Mouse (Mus musculus): ENCODE measurements around the gene Fam117b. TPM values are rescaled to one million over a fixed set of nuclear protein-coding genes. Genes with fewer than 3 reads are reported as not detected.

Fam117b gene
- total and polyA plus RNA-seq, 3 experiments, result 5.2 to 24.6 (median 10.6) TPM

DNA sequence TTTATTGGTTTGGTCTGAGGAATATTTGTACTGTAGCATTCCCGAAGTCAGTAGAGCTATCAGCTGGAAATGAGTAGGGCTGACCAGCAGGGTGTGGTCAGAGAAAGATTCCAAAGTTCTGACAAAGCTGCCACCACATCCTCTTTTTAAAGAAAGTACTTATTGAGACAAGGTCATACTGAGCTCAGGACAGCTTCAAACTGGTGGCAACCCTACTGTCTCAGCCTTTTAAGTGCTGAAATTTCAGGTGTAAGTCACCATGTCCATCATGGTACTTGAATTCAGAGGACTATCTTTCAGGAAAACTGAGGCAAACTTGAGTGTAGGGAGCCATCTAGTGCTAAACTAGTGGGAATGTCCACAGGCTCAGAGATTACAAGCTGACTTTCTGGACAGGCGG, 87.5 kb downstream of the Fam117b start:
- Histone ChIP-seq H3K79me2 (replicated peaks; ENCODE audit: control insufficient read depth, insufficient read depth, low read length) (no peaks in the 10 kb centered on the region), H3K27me3 (ENCODE audit: control insufficient read depth, insufficient read depth, low read length) (no peaks in the 10 kb centered on the region), H3K4me1 (ENCODE audit: control insufficient read depth, insufficient read depth, low read length) (no peaks in the 10 kb centered on the region; the same call in none of the 2 replicates), H3K9ac (ENCODE audit: low read depth, low read length) (no peak overlapping the region), H3K36me3 (ENCODE audit: control insufficient read depth, insufficient read depth, low read length) (no peaks in the 10 kb centered on the region), H3K27ac (no peak overlapping the region), H3K4me3 (no peak overlapping the region)
- intact Hi-C loops (cut with DNase I), result loop anchor here (2.0 kb wide), 1 partner anchor 118 kb away; no protein-coding TSS in a partner anchor
- TF ChIP-seq CTCF (IDR thresholded peaks at IDR 0.05) (peak; percentile 74), EP300 (IDR thresholded peaks at IDR 0.05; ENCODE audit: insufficient read depth, low read depth, low read length) (no peak)
- DNase-seq, result peak in 1 of 2 experiments; percentile 24
- 19% methylated on average over 2 of the region's 2 CpGs for WGBS

DNA sequence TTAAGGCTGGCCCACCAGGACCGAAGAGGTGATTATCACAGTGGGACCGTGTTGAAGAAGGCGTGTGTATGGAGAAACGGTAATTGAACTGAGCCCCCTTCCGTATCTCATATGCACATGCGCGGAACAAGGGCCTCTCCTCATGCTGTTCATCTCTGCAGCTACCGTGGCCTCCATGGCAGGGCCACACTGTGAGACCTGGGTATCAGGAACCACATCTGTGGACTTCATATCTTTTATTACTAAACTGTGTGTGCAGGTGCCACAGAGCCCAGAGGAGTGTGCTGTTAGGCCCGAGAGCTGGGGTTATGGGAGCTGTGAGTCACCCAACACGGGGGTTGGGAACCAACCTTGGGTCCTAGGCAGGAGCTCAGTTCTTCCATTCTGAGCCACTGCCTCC, 94.5 kb downstream of the Fam117b start:
- H3K27me3 ChIP-seq (ENCODE audit: control insufficient read depth, insufficient read depth, low read length), result no peaks in the 10 kb centered on the region
- no peaks in the 10 kb centered on the region for H3K36me3 ChIP-seq (ENCODE audit: control insufficient read depth, insufficient read depth, low read length)
- no peak overlapping the region for H3K9ac ChIP-seq (ENCODE audit: low read depth, low read length)
- no peaks in the 10 kb centered on the region for H3K4me1 ChIP-seq (ENCODE audit: control insufficient read depth, insufficient read depth, low read length)
- DNase-seq, result no peak
- H3K4me3 ChIP-seq, result no peak overlapping the region
- TF ChIP-seq POLR2A (IDR thresholded peaks at IDR 0.05; ENCODE audit: insufficient read depth, low read depth, low read length) (no peak), CTCF (IDR thresholded peaks at IDR 0.05) (no peak), EP300 (IDR thresholded peaks at IDR 0.05; ENCODE audit: insufficient read depth, low read depth, low read length) (no peak)
- WGBS, result 91% methylated on average over 10 of the region's 10 CpGs
- no peaks in the 10 kb centered on the region for H3K79me2 ChIP-seq (replicated peaks; ENCODE audit: control insufficient read depth, insufficient read depth, low read length)
- no peak overlapping the region for H3K27ac ChIP-seq
- intact Hi-C loops (cut with DNase I), result no loop called here

DNA sequence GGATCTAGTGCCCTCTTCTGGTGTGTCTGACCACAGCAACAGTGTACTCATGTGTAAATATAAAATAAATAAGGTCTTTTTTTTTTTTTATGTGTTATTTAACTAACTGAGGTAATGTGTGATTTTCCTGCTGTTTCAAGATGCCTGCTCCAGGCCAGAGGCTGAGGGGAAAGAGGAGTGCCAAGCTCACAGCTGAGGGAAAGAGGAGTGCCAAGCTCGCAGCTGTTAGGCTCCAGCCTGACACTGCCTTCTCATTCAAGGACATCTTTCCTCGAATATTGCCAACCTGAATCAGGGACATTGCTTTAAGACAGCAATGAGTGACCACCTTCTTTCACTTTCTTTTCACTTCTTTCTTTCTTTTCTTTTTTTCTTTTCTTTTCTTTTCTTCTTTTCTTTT, 95.9 kb downstream of the Fam117b start:
- H3K4me1 ChIP-seq (ENCODE audit: control insufficient read depth, insufficient read depth, low read length), result no peaks in the 10 kb centered on the region
- intact Hi-C loops (cut with DNase I), result no loop called here
- TF ChIP-seq EP300 (IDR thresholded peaks at IDR 0.05; ENCODE audit: insufficient read depth, low read depth, low read length), result no peak
- TF ChIP-seq CTCF (IDR thresholded peaks at IDR 0.05), result no peak
- no peak for TF ChIP-seq POLR2A (IDR thresholded peaks at IDR 0.05; ENCODE audit: insufficient read depth, low read depth, low read length)
- H3K36me3 ChIP-seq (ENCODE audit: control insufficient read depth, insufficient read depth, low read length), result no peaks in the 10 kb centered on the region
- H3K9ac ChIP-seq (ENCODE audit: low read depth, low read length), result no peak overlapping the region
- no peak for DNase-seq
- WGBS, result 56% methylated on average over 2 of the region's 2 CpGs
- no peaks in the 10 kb centered on the region for H3K27me3 ChIP-seq (ENCODE audit: control insufficient read depth, insufficient read depth, low read length)
- H3K79me2 ChIP-seq (replicated peaks; ENCODE audit: control insufficient read depth, insufficient read depth, low read length), result no peaks in the 10 kb centered on the region
- H3K27ac ChIP-seq, result no peak overlapping the region
- H3K4me3 ChIP-seq, result no peak overlapping the region

DNA sequence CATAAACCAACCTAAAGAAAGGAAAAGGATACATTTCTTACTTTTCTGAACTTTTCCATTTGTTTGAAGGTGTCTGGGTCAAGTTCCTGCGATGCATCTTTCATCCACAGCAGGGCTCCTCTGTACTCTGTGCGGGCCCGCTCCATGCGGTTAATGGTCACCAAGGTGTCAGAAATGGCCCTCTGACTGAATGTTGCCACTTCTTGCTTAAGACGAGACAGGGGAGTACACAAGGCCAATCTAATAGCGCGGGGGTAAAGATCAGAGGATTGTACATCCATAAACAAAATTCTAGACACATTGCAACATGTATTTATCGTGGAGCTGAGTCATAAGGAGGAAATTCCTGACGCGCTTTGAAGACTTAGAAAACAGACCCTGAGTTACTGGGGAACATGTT, 101.0 kb downstream of the Fam117b start:
- DNase-seq, result no peak
- 89% methylated on average over 10 of the region's 10 CpGs for WGBS

DNA sequence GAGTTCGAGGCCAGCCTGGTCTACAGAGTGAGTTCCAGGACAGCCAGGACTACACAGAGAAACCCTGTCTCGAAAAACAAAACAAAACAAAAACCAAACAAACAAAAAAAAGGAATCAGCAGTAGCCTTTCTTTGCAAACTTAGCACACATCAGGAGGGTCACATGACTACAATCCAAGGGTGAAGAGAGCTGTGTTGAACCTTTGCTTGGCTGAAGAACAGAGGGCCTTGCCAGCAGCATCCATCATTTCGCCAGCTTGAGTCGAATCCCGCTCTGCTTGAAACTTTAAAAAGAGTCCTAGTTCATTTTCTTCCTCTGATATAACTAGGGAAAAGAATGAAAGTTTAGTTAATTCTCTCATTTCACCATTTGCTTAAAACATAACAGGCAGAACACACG, 102.7 kb downstream of the Fam117b start:
- Histone ChIP-seq H3K27me3 (ENCODE audit: control insufficient read depth, insufficient read depth, low read length) (no peaks in the 10 kb centered on the region), H3K27ac (no peak overlapping the region; the same call in 1 of the 2 replicates), H3K36me3 (ENCODE audit: control insufficient read depth, insufficient read depth, low read length) (no peaks in the 10 kb centered on the region; the same call in 1 of the 2 replicates), H3K4me3 (no peak overlapping the region), H3K4me1 (ENCODE audit: control insufficient read depth, insufficient read depth, low read length) (peaks cover 6% of the 10 kb centered on the region), H3K9ac (ENCODE audit: low read depth, low read length) (no peak overlapping the region), H3K79me2 (replicated peaks; ENCODE audit: control insufficient read depth, insufficient read depth, low read length) (no peaks in the 10 kb centered on the region)
- TF ChIP-seq POLR2A (IDR thresholded peaks at IDR 0.05; ENCODE audit: insufficient read depth, low read depth, low read length), result no peak
- no peak for TF ChIP-seq EP300 (IDR thresholded peaks at IDR 0.05; ENCODE audit: insufficient read depth, low read depth, low read length)
- TF ChIP-seq CTCF (IDR thresholded peaks at IDR 0.05), result no peak
- no peak for DNase-seq
- intact Hi-C loops (cut with DNase I), result no loop called here
- 87% methylated on average over 6 of the region's 6 CpGs for WGBS

More for the DNA sequence above, 101.0 kb downstream of the Fam117b start:
- Histone ChIP-seq H3K4me1 (ENCODE audit: control insufficient read depth, insufficient read depth, low read length) (peaks cover 6% of the 10 kb centered on the region), H3K27me3 (ENCODE audit: control insufficient read depth, insufficient read depth, low read length) (no peaks in the 10 kb centered on the region), H3K9ac (ENCODE audit: low read depth, low read length) (no peak overlapping the region), H3K79me2 (replicated peaks; ENCODE audit: control insufficient read depth, insufficient read depth, low read length) (no peaks in the 10 kb centered on the region), H3K27ac (no peak overlapping the region), H3K36me3 (ENCODE audit: control insufficient read depth, insufficient read depth, low read length) (no peaks in the 10 kb centered on the region; the same call in 1 of the 2 replicates), H3K4me3 (no peak overlapping the region)
- TF ChIP-seq CTCF (IDR thresholded peaks at IDR 0.05) (no peak), POLR2A (IDR thresholded peaks at IDR 0.05; ENCODE audit: insufficient read depth, low read depth, low read length) (no peak), EP300 (IDR thresholded peaks at IDR 0.05; ENCODE audit: insufficient read depth, low read depth, low read length) (no peak)
- intact Hi-C loops (cut with DNase I), result no loop called here

DNA sequence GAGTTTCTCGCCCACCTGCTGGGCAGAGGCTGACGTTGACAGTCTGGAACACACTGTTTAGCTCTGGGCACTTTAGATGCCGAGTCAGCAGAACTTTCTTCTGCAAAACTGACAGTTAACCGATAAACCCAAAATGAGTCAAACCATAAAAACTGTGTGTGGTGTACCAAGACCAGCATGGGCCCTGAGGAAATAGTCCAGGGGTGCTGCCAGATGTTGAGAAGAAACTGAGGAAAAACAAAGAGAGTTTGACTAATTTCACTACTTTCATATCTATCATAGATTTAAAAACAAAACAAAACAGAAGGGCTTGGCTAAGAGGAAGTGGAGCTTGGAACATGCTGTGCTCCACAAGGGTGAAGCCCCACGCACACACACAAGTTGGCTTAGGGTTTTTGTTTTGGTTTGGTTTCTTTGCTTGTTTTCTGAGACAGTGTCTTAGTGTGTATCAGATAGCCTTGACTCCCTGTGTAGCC, 103.4 kb downstream of the Fam117b start:
- 58% methylated on average over 5 of the region's 5 CpGs for WGBS
- TF ChIP-seq CTCF (IDR thresholded peaks at IDR 0.05), result no peak
- TF ChIP-seq EP300 (IDR thresholded peaks at IDR 0.05; ENCODE audit: insufficient read depth, low read depth, low read length), result peak; percentile 44; the same call in 1 of the 2 replicates
- H3K4me1 ChIP-seq (ENCODE audit: control insufficient read depth, insufficient read depth, low read length), result peaks cover 6% of the 10 kb centered on the region
- H3K27ac ChIP-seq, result 0 out of 2 replicates have a peak overlapping the region, but pooled peaks have one; percentile 4
- peak in 1 of 2 experiments; percentile 44 for DNase-seq
- intact Hi-C loops (cut with DNase I), result no loop called here
- H3K4me3 ChIP-seq, result no peak overlapping the region
- no peaks in the 10 kb centered on the region; the same call in 1 of the 2 replicates for H3K36me3 ChIP-seq (ENCODE audit: control insufficient read depth, insufficient read depth, low read length)
- H3K79me2 ChIP-seq (replicated peaks; ENCODE audit: control insufficient read depth, insufficient read depth, low read length), result no peaks in the 10 kb centered on the region
- no peak overlapping the region for H3K9ac ChIP-seq (ENCODE audit: low read depth, low read length)
- no peaks in the 10 kb centered on the region for H3K27me3 ChIP-seq (ENCODE audit: control insufficient read depth, insufficient read depth, low read length)
